Mouse (Mus musculus) heart, embryonic 16.5 days (tissue): ENCODE measurements around the gene Spryd3. TPM values are rescaled to one million over a fixed set of nuclear protein-coding genes. Genes with fewer than 3 reads are reported as not detected.

ENCODE experiments used
- ATAC-seq: fragments of 200-750 bp; cut with Nextera tagmentation; replicated peaks from 2 replicates; pipeline ENCODE4 v1.8.0; 2017; ENCODE audit warnings: moderate number of reproducible peaks; ENCODE audit not compliant: insufficient read depth, low FRiP score; ENCODE audit errors: extremely low read depth
- H3K27ac ChIP-seq: fragments of 300-500 bp; sonication (generic); 2 replicates; pipeline ENCODE4 v1.5.1; 2014; ENCODE audit warnings: mild to moderate bottlenecking, low read length, control low read depth, moderate library complexity
- H3K27me3 ChIP-seq: fragments of 300-500 bp; sonication (generic); 2 replicates; pipeline ENCODE4 v1.6.1; 2014; ENCODE audit warnings: low read length, mixed read lengths; ENCODE audit not compliant: control insufficient read depth, insufficient read depth
- H3K36me3 ChIP-seq: fragments of 300-500 bp; sonication (generic); 2 replicates; pipeline ENCODE4 v1.6.1; 2014; ENCODE audit not compliant: control insufficient read depth, insufficient read depth
- H3K4me1 ChIP-seq: fragments of 300-500 bp; sonication (generic); 2 replicates; pipeline ENCODE4 v1.6.1; 2014; ENCODE audit warnings: low read length, mixed read lengths; ENCODE audit not compliant: control insufficient read depth, insufficient read depth
- H3K4me2 ChIP-seq: fragments of 300-500 bp; sonication (generic); 2 replicates; pipeline ENCODE4 v1.6.1; 2014; ENCODE audit warnings: low read depth, mild to moderate bottlenecking, control low read depth, low read length
- H3K4me3 ChIP-seq: fragments of 300-500 bp; sonication (generic); 2 replicates; pipeline ENCODE4 v1.5.1; 2014; ENCODE audit warnings: mild to moderate bottlenecking, control low read depth, low read length
- H3K9ac ChIP-seq: fragments of 300-500 bp; sonication (generic); 2 replicates; pipeline ENCODE4 v1.6.1; 2014; ENCODE audit warnings: low read length, control low read depth
- H3K9me3 ChIP-seq: fragments of 300-500 bp; sonication (generic); replicated peaks from 2 replicates; pipeline ENCODE4 v1.6.1; 2016; ENCODE audit warnings: low read length; ENCODE audit not compliant: control insufficient read depth
- WGBS: fragments of 180-500 bp; shearing (Covaris S2); extraction: QIAGEN DNeasy Blood & Tissue Kit; methylation state at CpG from one replicate; pipeline ENCODE4 v1.1.7; 2014; 5-methylcytosine and 5-hydroxymethylcytosine counted together
- polyA plus RNA-seq: library from polyadenylated mRNA; unstranded; fragments of >200 nt; fragmentation: Nextera tagmentation; extraction: Ambion mirVana; gene quantifications from 2 replicates; pipeline ENCODE4 v1.2.1, GENCODE M21; 2015

The Spryd3 gene
- polyA plus RNA-seq, 1 experiment from 2014 or later, result 19.8 TPM

GRCm38 (mm10) chr15:102119121-102119830 is 16.8 kb downstream of the Spryd3 start:
- no peak overlapping the region for H3K4me3 ChIP-seq
- 75% methylated on average over 8 of the region's 8 CpGs for WGBS
- H3K27ac ChIP-seq, result no peak overlapping the region
- H3K9me3 ChIP-seq, result no peaks in the 10 kb centered on the region
- H3K36me3 ChIP-seq, result peaks cover 13% of the 10 kb centered on the region
- H3K4me1 ChIP-seq, result peaks cover 2% of the 10 kb centered on the region; the same call in 1 of the 2 replicates
- ATAC-seq, result no peak
- H3K27me3 ChIP-seq, result no peaks in the 10 kb centered on the region
- H3K4me2 ChIP-seq, result no peak overlapping the region
- no peak overlapping the region for H3K9ac ChIP-seq

- Histone ChIP-seq H3K9ac (no peak overlapping the region), H3K4me3 (no peak overlapping the region), H3K27me3 (no peaks in the 10 kb centered on the region), H3K4me1 (peaks cover 2% of the 10 kb centered on the region; the same call in 1 of the 2 replicates), H3K9me3 (no peaks in the 10 kb centered on the region), H3K4me2 (no peak overlapping the region), H3K27ac (no peak overlapping the region), H3K36me3 (peaks cover 15% of the 10 kb centered on the region)
- no peak for ATAC-seq
- WGBS, result 89% methylated on average over 4 of the region's 4 CpGs
Observed at GRCm38 (mm10) chr15:102118591-102118990, 17.4 kb downstream of the Spryd3 start.

GRCm38 (mm10) chr15:102117461-102118443 is 18.3 kb downstream of the Spryd3 start:
- H3K27me3 ChIP-seq, result no peaks in the 10 kb centered on the region
- no peak overlapping the region for H3K27ac ChIP-seq
- H3K4me2 ChIP-seq, result no peak overlapping the region
- H3K4me3 ChIP-seq, result no peak overlapping the region
- H3K9me3 ChIP-seq, result no peaks in the 10 kb centered on the region
- H3K9ac ChIP-seq, result no peak overlapping the region
- no peak for ATAC-seq
- WGBS, result 63% methylated on average over 19 of the region's 19 CpGs
- H3K4me1 ChIP-seq, result peaks cover 2% of the 10 kb centered on the region; the same call in 1 of the 2 replicates
- peaks cover 18% of the 10 kb centered on the region for H3K36me3 ChIP-seq

GRCm38 (mm10) chr15:102116753-102117415 is 19.1 kb downstream of the Spryd3 start:
- no peaks in the 10 kb centered on the region for H3K27me3 ChIP-seq
- H3K4me1 ChIP-seq, result peaks cover 2% of the 10 kb centered on the region; the same call in 1 of the 2 replicates
- no peak overlapping the region for H3K4me2 ChIP-seq
- WGBS, result 66% methylated on average over 11 of the region's 11 CpGs
- ATAC-seq, result no peak
- no peak overlapping the region for H3K9ac ChIP-seq
- no peak overlapping the region for H3K4me3 ChIP-seq
- H3K36me3 ChIP-seq, result peaks cover 22% of the 10 kb centered on the region
- H3K27ac ChIP-seq, result no peak overlapping the region
- no peaks in the 10 kb centered on the region for H3K9me3 ChIP-seq

GRCm38 (mm10) chr15:102115731-102116231 is 20.3 kb downstream of the Spryd3 start:
- no peak for ATAC-seq
- Histone ChIP-seq H3K4me2 (no peak overlapping the region), H3K4me3 (no peak overlapping the region), H3K9ac (no peak overlapping the region), H3K4me1 (peaks cover 2% of the 10 kb centered on the region; the same call in 1 of the 2 replicates), H3K27ac (no peak overlapping the region), H3K36me3 (peaks cover 28% of the 10 kb centered on the region), H3K27me3 (no peaks in the 10 kb centered on the region), H3K9me3 (no peaks in the 10 kb centered on the region)
- WGBS, result 71% methylated on average over 9 of the region's 9 CpGs

- no peak overlapping the region for H3K4me3 ChIP-seq
- H3K27ac ChIP-seq, result no peak overlapping the region
- H3K36me3 ChIP-seq, result peaks cover 35% of the 10 kb centered on the region
- H3K27me3 ChIP-seq, result no peaks in the 10 kb centered on the region
- ATAC-seq, result no peak
- no peaks in the 10 kb centered on the region for H3K9me3 ChIP-seq
- no peak overlapping the region for H3K9ac ChIP-seq
- peaks cover 2% of the 10 kb centered on the region; the same call in 1 of the 2 replicates for H3K4me1 ChIP-seq
- no peak overlapping the region for H3K4me2 ChIP-seq
- 83% methylated on average over 7 of the region's 7 CpGs for WGBS
Observed at GRCm38 (mm10) chr15:102114651-102115260, 21.3 kb downstream of the Spryd3 start.

- Histone ChIP-seq H3K27me3 (no peaks in the 10 kb centered on the region), H3K4me3 (no peak overlapping the region), H3K9ac (no peak overlapping the region), H3K4me1 (peaks cover 10% of the 10 kb centered on the region), H3K9me3 (no peaks in the 10 kb centered on the region), H3K27ac (no peak overlapping the region), H3K4me2 (no peak overlapping the region), H3K36me3 (peaks cover 40% of the 10 kb centered on the region)
- 87% methylated on average over 4 of the region's 4 CpGs for WGBS
- ATAC-seq, result no peak
Observed at GRCm38 (mm10) chr15:102113674-102114073, 22.4 kb downstream of the Spryd3 start.

GRCm38 (mm10) chr15:102112827-102113226 is 23.2 kb downstream of the Spryd3 start:
- H3K4me1 ChIP-seq, result peaks cover 16% of the 10 kb centered on the region
- no peaks in the 10 kb centered on the region for H3K27me3 ChIP-seq
- WGBS, result 72% methylated on average over 8 of the region's 8 CpGs
- no peak overlapping the region for H3K9ac ChIP-seq
- H3K9me3 ChIP-seq, result no peaks in the 10 kb centered on the region
- ATAC-seq, result no peak
- H3K36me3 ChIP-seq, result peaks cover 40% of the 10 kb centered on the region
- no peak overlapping the region for H3K4me2 ChIP-seq
- no peak overlapping the region for H3K27ac ChIP-seq
- no peak overlapping the region for H3K4me3 ChIP-seq
